Mouse (Mus musculus) bone marrow, adult 2 months (tissue): Measurements from ENCODE around the gene Strn3.

Experiments used
- CTCF ChIP-seq: fragments of 200-500 bp; IDR thresholded peaks from 2 replicates; pipeline ENCODE4 v1.5.1; 2011; ENCODE audit warnings: low read length, control low read depth; ENCODE audit not compliant: control insufficient read depth, insufficient read depth
- POLR2A ChIP-seq: fragments of 200-500 bp; IDR thresholded peaks from 2 replicates; pipeline ENCODE4 v1.6.1; 2011; ENCODE audit warnings: low read depth, mild to moderate bottlenecking, control low read depth, low read length, borderline replicate concordance; ENCODE audit not compliant: control insufficient read depth

DNA sequence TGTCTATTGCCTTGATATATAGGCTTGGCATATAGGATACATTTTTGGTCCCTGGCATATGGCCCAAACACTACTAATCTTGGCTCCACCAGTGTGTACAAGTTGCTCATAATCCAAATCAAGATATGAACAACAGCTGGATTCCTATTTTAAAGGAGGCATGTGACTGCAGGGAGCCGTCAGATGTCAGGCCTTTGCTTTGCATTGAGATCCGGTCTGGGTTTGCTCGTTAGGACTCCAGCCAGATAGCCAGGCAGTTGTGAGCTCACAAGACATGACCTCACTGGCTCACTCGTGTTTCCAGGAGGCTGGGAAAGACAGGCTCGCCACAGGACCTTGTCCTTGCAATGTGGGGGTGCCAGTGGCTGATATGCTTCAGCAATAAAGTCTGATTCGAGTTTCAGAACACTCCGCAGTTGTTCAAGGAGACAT, 44.2 kb upstream of the Strn3 start:
- TF ChIP-seq POLR2A = no peak
- TF ChIP-seq CTCF = no peak
